Mouse (Mus musculus) naive thymus-derived CD4-positive, alpha-beta T cell, adult 2 months (primary cell): ENCODE measurements around the gene Poglut1.
A peak's percentile ranks its signal among the peaks of the same experiment; 100 is the strongest.

Experiments
- DNase-seq: peaks from one replicate; pipeline ENCODE4 v3.0.0-alpha.2; 2011; ENCODE audit warnings: low read depth

The Poglut1 gene

GRCm38 (mm10) chr16:38549479-38550396, at the start of gene Poglut1:
Gene Poglut1 (minus strand): TSS chr16:38550258.
- DNase-seq, result peak; percentile 76

DNA sequence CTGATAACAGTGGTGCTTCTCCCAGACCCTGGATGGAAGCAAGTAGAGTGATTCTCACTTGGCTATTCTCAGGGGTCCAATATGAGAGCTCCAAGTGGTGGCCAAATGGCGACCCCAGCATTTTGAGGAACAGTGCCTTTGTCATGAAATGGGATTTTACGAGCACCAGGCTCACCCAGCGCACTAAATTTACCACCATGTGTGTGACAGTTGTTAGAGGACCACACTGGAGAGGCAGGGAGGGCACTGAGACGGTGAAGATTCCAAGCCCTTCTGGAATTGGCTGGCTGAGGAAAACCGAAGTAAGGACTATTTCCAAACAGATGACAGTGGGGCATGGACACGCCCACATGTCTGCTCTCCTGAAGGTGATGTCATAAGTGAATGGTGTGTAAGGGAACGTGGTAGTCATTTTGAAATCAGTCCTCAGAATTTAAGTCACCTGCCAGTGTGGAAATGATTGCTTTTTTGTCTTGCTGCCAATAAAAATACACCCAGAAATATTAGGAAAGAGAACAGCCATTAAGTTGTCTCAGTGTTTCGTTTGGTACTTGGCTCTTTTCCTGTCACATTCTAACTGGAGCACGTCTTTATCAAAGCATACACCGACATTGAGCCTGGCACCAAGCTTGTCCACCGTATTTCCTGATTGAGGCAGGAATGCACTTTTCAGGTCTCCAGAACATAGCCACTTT, 49.1 kb upstream of the Poglut1 start:
- no peak for DNase-seq

GRCm38 (mm10) chr16:38596651-38597050, 46.6 kb upstream of the Poglut1 start:
- no peak for DNase-seq

GRCm38 (mm10) chr16:38596099-38596498, 46.0 kb upstream of the Poglut1 start:
- no peak for DNase-seq

DNA sequence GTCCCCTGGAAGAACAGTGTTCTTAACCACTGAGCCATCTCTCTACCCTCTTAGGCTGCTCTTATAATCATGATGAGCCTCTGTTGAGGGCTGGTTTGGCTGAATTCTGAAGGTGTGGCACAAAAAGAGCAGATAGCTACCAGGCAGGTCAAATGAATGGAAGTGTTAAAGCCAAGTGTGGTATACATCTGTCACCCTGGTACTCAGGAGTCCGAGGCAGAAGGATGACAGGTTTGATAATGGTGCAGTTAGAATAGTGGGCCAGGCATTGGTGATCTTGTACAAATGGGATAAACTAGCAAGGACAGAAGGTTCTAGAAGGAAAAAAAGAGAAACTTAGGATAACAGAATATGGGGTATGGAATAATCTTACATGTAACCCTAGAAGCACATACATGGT, 44.4 kb upstream of the Poglut1 start:
- DNase-seq, result no peak

DNA sequence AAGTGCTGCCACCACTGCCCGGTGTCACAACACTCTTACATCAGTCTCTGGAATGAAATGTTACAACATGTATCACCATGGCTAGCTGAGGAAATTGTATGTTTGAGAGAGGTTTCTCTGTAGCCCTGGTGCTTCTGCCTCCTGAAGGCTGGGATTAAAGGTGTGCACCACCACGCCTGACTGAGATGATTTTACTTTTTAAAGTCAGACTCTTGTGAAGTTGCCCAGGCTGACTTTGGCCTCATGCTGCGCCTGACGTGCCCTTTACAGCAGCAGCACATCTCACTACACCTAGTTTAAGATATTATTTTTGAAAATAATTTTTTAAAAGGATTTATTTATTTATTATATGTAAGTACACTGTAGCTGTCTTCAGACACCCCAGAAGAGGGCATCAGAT, 42.9 kb upstream of the Poglut1 start:
- no peak for DNase-seq

GRCm38 (mm10) chr16:38592026-38592678, 42.1 kb upstream of the Poglut1 start:
- no peak for DNase-seq

GRCm38 (mm10) chr16:38591506-38591905, 41.4 kb upstream of the Poglut1 start:
- DNase-seq, result no peak

- DNase-seq, result no peak
These were observed 37.5 kb upstream of the Poglut1 start for GRCm38 (mm10) chr16:38587572-38587971.

DNA sequence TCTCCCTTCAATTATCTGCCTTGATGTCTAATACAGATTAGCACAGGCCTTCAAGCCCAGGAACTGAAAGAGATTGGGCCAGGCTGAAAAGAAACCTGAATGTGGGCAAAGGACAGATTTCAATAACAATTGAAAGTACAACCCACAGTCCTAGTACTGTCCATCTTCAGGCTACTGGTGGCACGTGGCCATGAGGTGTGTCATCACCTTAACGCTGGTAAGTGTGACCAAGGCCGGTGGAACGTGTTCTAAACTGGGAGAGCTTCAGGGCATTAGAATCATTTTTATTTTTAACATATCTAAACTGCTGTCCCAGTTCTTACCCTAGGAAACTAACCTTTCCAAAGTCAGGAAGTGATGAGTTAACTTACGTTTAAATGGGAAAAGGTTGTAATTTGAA, 37.1 kb upstream of the Poglut1 start:
- DNase-seq, result no peak

GRCm38 (mm10) chr16:38585186-38585585, 35.1 kb upstream of the Poglut1 start:
- no peak for DNase-seq

DNA sequence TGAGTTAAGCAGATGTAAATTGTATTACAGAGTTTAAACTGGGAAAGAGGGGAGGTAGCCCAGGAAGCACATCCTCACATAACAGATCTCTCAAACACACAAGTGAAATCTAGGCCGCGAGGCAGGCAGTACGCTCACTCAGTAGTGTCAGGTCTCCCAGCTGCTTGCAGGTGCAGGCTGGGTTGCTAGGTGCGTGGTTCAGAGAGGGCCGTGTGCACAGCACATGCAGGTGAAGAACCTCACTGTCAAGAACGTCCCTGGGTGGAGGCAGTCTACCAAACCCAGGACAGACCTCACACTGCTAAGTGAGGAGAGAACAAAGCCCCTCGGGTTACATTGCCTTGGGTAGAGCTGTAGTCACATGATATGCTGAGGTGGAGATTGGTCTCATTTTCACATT, 34.7 kb upstream of the Poglut1 start:
- DNase-seq, result no peak

DNA sequence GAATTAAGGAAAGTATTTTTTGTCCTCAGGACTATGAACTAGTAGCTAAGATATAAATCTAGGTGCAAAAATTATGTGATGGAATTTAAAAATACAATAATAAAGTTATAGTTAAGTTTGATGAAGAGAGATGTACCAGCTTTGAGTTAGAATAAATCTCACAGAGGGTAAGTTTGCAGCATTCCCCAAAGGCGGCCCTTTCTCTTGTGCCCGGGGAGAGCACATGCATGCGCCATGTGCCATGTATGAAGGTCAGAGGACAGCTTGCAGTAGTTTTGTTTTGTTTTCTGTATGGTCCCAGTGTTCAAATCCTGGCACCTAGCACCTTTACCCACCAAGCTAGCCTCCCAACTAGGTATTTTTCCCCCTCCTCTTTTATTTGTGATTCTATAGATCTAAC, 21.4 kb upstream of the Poglut1 start:
- DNase-seq, result no peak

DNA sequence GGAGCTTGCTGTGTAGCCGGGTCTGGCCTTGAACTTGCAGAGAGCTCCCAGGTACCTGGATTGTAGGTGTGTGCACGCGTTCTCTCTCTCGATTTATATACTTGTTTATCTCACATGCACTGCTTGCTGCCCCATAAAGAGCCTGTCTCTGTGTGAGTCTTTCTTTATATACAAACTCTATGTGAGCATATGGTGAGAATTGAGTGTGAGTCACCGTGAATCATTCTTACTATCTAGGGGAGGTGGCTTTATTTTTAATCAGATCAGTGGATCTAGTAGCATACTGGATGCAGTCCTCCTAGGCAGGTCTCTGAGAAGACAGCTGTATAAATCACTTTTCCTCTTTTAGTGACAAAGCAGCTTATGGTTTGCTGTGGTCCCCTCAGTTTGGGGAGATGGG, 18.1 kb upstream of the Poglut1 start:
- DNase-seq, result no peak

DNA sequence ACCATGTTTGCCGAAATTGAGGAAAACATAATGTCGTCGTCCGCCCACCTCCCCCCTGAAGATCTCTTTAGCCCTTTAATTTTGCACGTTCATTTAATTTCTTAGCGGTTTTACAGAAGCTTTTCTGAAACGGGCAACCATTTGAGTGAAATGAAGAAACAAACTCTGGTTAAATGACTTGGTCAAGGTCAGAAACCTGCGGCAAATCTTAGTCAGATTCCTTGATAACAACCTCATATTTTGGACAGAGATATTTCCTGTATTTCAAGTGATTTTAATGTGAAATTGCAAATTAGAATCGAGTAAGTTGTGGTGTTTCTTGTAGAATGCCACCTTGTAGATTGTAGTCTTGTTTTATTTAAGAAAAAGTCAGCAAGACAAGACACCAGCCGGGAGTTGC, 13.5 kb upstream of the Poglut1 start:
- no peak for DNase-seq

- no peak for DNase-seq
These were observed 12.9 kb upstream of the Poglut1 start for GRCm38 (mm10) chr16:38562968-38563327.

DNA sequence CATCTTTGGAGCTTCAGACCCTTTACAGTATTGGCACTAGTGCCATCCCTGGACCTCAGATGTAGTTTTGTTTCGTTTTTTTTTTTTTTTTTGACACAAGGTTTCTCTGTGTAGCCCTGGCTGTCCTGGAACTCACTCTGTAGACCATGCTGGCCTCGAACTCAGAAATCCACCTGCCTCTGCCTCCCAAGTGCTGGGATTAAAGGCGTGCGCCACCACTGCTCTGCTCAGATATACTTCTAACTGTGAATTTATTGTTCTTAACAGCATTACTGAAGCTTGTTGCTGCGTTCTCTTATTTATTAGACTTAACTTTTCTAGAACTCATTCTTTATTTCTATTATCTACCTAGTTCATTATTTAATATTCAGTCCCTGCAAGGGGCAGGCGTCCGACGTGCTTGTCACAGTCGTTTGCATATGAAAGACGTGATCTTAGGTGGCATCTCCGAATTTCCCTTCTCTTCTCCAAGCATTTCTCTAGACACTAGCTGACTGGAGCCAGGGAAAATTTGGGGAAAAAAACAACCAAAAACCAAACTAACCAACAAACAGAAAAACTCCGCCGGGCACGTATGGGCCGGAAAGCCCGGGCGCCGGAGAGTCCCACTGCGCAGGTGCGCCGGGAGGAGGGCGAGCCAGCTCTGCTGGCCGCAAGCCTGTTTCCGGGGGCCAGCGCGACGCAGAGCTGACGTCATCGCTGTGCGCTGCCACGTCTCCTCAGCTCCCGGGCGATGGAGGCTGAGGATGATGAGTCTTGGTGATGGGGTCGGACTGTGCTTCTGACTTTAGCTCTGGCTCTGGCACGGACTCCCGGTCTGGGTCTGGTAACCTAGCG, 12.3 kb upstream of the Poglut1 start:
- peak; percentile 95 for DNase-seq

DNA sequence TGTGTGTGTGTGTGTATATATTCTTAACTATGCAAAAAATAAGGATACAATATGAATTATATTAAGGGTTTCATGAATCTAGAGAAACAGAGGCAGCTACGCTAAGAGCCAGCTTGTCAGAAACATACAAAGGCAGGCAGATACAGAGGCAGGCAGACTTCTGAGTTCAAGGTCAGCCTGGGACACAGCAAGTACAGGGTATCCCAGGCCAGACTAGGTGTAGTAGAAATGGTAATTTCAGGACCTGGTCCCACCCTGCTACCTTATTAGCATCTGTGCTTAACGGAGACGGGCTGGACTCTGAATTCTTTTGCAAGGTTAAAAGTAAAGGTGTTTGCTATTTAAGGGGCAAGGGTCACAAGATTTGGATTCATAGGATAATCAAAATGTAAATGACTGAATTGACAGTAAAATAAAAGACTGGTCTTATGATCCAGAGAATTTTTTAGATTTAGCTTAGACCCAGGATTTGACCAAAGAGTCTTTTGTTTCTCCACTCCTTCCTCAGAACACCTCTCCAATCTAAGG, 8.2 kb upstream of the Poglut1 start, which contains the start of gene Tmem39a:
Gene Tmem39a (plus strand): TSS at position 478 of the 528 bp plus-strand sequence.
- no peak for DNase-seq

GRCm38 (mm10) chr16:38555988-38556387, 5.9 kb upstream of the Poglut1 start:
- DNase-seq, result no peak

- DNase-seq, result no peak
These were observed 2.1 kb downstream of the Poglut1 start for GRCm38 (mm10) chr16:38548000-38548399.

DNA sequence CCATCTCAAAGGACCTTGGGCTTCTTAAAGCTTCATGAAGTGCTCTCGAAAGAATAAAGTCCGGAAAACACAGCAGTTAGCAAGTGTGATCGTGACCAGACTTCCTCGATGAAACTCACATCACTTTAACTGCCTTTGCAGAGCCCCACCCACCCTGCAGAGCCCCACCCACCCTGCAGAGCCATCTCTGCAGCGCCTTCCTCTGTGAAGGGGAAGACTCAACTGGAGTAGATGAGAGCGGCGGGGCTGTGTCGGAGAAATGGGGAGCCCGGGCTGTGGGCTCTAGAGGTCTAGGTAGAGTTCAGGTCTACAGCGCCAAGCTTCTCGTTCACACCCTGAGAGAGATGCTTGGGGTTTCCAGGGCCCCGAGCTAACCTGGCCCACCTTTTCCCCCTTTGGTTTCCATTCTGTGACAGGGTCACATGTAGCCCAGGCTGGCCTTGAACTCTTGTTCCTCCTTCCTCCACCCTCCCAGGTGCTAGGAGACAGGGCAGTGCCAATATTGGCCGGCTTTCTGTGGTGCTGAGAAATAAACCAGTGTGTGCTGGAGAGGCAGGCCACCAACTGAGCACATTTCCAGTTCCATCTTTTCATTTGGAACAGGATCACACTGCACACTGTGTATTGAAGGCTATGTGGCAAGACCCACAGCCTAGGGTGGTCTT, 11.2 kb downstream of the Poglut1 start:
- no peak for DNase-seq
